Mouse (Mus musculus): Measurements from ENCODE around the gene Col9a3. TPM values are rescaled to one million over a fixed set of nuclear protein-coding genes. Genes with fewer than 3 reads are reported as not detected.

Gene Col9a3
- polyA plus RNA-seq (2015; fragmentation: Nextera tagmentation; extraction: Ambion mirVana): 8.8 and 9.8 TPM in 2 replicates

- Histone ChIP-seq H3K4me3 (replicated peaks) (peak within 1 kb of the TSS; percentile 38), H3K27ac (0 out of 2 replicates have a peak within 1 kb of the TSS, but pooled peaks have one; percentile 23), H3K9ac (peak within 1 kb of the TSS; percentile 35), H3K9me3 (replicated peaks) (no peaks in the 10 kb centered on the region), H3K27me3 (peaks cover 35% of the 10 kb centered on the region), H3K4me2 (peak within 1 kb of the TSS; percentile 68), H3K36me3 (peaks cover 38% of the 10 kb centered on the region), H3K4me1 (peaks cover 19% of the 10 kb centered on the region)
- 51% methylated on average over 4 of the region's 4 CpGs for WGBS
- ATAC-seq (replicated peaks; ENCODE audit: low FRiP score): no peak
These were observed at the start of gene Col9a3 for GRCm38 (mm10) chr2:180597490-180597889. Col9a3 (plus strand) TSS chr2:180597790.

DNA sequence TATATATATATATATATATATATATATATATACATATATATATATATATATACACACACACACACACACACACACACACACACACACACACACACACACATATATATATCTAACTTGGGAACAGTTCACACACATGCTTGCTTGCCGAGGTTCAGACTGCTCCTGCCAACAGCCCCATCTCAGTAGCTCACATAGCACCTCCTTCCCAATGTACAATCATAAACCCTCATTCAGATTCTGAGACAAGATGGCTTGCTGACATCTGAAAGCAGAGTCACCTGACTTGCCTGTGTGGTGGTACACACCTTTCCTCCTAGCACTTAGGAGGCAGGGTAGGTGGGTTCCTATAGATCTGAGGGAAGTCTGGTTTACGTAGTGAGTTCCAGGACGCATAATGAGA lies 45.2 kb upstream of the Col9a3 start:
- no peak overlapping the region for H3K4me3 ChIP-seq (replicated peaks)
- no peak overlapping the region for H3K9ac ChIP-seq
- WGBS: 89% methylated on average over 3 of the region's 3 CpGs
- no peaks in the 10 kb centered on the region for H3K27me3 ChIP-seq
- no peak for ATAC-seq (replicated peaks; ENCODE audit: low FRiP score)
- H3K27ac ChIP-seq: no peak overlapping the region
- no peaks in the 10 kb centered on the region for H3K36me3 ChIP-seq
- peaks cover 4% of the 10 kb centered on the region; the same call in 1 of the 2 replicates for H3K4me1 ChIP-seq
- H3K4me2 ChIP-seq: no peak overlapping the region
- no peaks in the 10 kb centered on the region for H3K9me3 ChIP-seq (replicated peaks)

- Histone ChIP-seq H3K4me1 (no peaks in the 10 kb centered on the region), H3K9ac (no peak overlapping the region), H3K4me2 (no peak overlapping the region), H3K4me3 (replicated peaks) (no peak overlapping the region), H3K27ac (no peak overlapping the region), H3K36me3 (no peaks in the 10 kb centered on the region), H3K27me3 (no peaks in the 10 kb centered on the region), H3K9me3 (replicated peaks) (no peaks in the 10 kb centered on the region)
- WGBS: 52% methylated on average over 3 of the region's 3 CpGs
- no peak for ATAC-seq (replicated peaks; ENCODE audit: low FRiP score)
These were observed 42.4 kb upstream of the Col9a3 start for GRCm38 (mm10) chr2:180555219-180555618.

GRCm38 (mm10) chr2:180556470-180556869 lies 41.1 kb upstream of the Col9a3 start:
- Histone ChIP-seq H3K4me1 (0 out of 2 replicates have a peak, but pooled peaks cover under 1% of the 10 kb centered on the region), H3K4me3 (replicated peaks) (no peak overlapping the region), H3K27me3 (no peaks in the 10 kb centered on the region), H3K9me3 (replicated peaks) (no peaks in the 10 kb centered on the region), H3K9ac (no peak overlapping the region), H3K27ac (no peak overlapping the region), H3K36me3 (no peaks in the 10 kb centered on the region), H3K4me2 (no peak overlapping the region)
- 56% methylated on average over 3 of the region's 3 CpGs for WGBS
- ATAC-seq (replicated peaks; ENCODE audit: low FRiP score): no peak

- Histone ChIP-seq H3K9ac (no peak overlapping the region), H3K27ac (no peak overlapping the region), H3K4me2 (no peak overlapping the region), H3K4me3 (replicated peaks) (no peak overlapping the region), H3K27me3 (no peaks in the 10 kb centered on the region), H3K36me3 (no peaks in the 10 kb centered on the region), H3K4me1 (peaks cover 16% of the 10 kb centered on the region), H3K9me3 (replicated peaks) (no peaks in the 10 kb centered on the region)
- no peak for ATAC-seq (replicated peaks; ENCODE audit: low FRiP score)
- 55% methylated on average over 5 of the region's 5 CpGs for WGBS
These were observed 37.3 kb upstream of the Col9a3 start for GRCm38 (mm10) chr2:180560245-180560644.

DNA sequence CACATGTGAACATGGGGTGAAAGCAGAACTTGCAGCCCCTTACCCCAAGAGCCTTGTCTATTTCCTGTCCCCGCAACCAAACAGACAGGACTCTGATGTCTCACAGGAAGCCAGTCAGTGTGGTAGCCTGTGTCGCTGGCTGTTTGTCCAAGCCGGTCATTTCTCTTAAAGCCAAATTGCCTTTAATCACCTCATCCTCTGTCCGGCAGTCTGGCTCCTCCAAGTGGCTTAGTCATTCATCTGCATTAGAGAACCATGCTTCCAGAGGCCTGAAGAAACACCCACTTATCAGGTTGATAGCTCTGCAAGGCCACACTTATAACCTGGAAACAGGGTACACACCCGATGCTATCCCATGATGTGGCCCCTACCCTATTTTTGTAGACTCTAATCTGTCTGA lies 35.4 kb upstream of the Col9a3 start:
- Histone ChIP-seq H3K36me3 (no peaks in the 10 kb centered on the region), H3K9ac (no peak overlapping the region), H3K9me3 (replicated peaks) (no peaks in the 10 kb centered on the region), H3K4me2 (no peak overlapping the region), H3K27ac (no peak overlapping the region), H3K4me1 (peaks cover 16% of the 10 kb centered on the region), H3K4me3 (replicated peaks) (no peak overlapping the region), H3K27me3 (no peaks in the 10 kb centered on the region)
- 31% methylated on average over 5 of the region's 5 CpGs for WGBS
- no peak for ATAC-seq (replicated peaks; ENCODE audit: low FRiP score)

DNA sequence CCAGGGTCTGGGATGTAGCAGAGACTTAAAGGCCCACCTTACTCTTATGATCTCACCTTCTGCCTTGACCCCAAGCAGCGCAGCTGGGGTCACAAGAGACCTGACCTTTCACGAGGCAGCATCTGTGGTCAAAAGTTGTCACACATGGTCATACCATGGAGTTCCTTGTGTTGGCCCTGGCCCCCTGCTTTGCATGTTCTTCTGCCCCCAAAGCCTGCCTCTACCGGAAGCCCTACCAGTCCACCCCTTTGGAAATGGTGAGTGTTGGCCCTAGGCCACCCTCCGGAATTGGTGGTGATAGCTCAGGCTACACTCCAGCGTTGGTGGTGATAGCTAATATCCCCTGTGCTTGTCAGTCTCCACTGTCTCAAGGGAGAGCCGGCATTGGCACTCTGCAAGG lies 34.3 kb upstream of the Col9a3 start:
- H3K36me3 ChIP-seq: no peaks in the 10 kb centered on the region
- WGBS: 47% methylated on average over 6 of the region's 6 CpGs
- H3K4me3 ChIP-seq (replicated peaks): no peak overlapping the region
- no peak overlapping the region for H3K4me2 ChIP-seq
- no peak overlapping the region for H3K9ac ChIP-seq
- peak overlapping the region; percentile 27; the same call in 1 of the 2 replicates for H3K27ac ChIP-seq
- H3K27me3 ChIP-seq: no peaks in the 10 kb centered on the region
- ATAC-seq (replicated peaks; ENCODE audit: low FRiP score): no peak
- peaks cover 18% of the 10 kb centered on the region for H3K4me1 ChIP-seq
- H3K9me3 ChIP-seq (replicated peaks): no peaks in the 10 kb centered on the region

DNA sequence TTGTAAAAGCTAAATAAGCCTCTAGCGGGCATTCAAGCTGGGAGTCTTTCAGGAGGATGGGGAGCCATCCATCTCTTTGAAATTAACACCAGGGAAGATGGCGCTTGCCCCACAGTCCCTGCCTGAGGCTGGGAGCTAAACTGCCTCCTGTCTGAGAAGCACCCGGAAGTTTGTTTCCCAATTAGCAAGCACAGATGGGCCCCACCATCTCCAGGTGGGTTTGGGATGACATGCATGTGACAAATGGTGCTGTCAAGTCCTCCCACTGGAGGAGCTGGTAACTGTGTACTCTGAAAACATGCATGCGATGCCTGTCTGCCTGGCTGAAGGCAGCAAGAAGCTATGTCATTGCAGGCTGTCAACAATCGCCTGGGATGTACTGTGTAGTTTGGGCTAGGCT lies 33.7 kb upstream of the Col9a3 start:
- H3K27ac ChIP-seq: peak overlapping the region; percentile 27; the same call in 1 of the 2 replicates
- H3K9ac ChIP-seq: no peak overlapping the region
- WGBS: 16% methylated on average over 5 of the region's 5 CpGs
- no peaks in the 10 kb centered on the region for H3K27me3 ChIP-seq
- H3K4me1 ChIP-seq: peaks cover 23% of the 10 kb centered on the region
- no peaks in the 10 kb centered on the region for H3K9me3 ChIP-seq (replicated peaks)
- no peak for ATAC-seq (replicated peaks; ENCODE audit: low FRiP score)
- H3K4me3 ChIP-seq (replicated peaks): no peak overlapping the region
- no peak overlapping the region for H3K4me2 ChIP-seq
- no peaks in the 10 kb centered on the region for H3K36me3 ChIP-seq

DNA sequence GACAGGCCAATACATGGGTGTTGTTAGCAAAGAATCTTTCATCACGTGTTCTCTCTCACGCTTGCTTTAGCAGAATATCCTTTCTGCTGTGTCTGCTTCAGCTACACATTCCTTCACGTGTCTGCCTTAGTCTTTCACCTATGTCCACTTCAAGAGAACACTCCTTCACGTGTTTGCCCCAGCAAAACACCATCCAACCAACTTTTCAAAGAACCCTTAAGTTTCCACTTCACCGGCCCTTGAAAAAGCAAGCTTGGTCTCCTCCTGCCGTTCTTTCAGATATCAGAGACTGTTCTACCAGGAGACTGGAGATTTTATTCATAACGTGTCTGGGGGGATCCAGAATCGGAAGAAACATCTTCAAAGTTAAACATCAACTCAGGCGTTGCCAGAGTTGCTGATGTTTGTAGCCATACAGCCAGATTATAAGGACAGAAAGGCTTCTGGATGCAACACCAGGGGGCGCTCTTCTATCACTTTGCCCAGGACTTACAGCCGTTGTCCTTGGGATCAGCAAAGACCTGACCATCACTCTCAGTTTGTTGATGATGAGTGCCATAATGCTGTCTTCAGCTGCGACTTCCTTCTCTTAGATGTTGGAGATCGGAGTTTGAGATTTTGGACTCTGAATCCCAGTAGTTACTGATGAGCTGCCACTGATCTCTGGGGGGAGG lies 31.2 kb upstream of the Col9a3 start:
- WGBS: 40% methylated on average over 13 of the region's 13 CpGs
- ATAC-seq (replicated peaks; ENCODE audit: low FRiP score): no peak

DNA sequence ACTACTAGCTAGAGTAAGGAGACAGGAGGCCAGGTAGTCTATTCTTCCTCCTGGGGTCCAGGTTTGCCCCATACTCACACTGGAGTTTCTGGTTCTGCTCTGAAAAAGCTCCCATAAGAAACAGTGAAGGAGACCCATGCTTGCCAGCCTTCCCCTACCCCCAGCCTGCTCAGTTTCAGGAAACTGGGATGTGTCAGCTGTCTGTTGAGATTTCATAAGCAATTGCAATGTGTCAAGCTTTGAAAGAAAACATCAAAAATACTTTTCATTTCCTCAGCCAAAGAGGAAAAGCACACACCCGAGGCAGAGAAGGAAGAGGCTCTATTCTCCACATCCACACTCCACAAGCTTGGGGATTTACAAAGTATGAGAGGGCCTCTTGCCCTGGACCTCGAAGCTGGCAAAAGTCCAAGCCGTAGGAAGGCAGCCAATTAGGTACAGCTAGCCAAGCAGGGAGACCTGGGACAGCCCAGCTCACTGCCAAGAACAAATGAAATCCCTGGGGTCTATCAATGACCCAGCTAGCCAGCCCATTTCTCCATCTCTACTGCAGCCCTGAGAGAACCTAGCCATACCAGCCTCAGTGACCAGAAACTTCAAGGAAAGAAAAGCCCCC lies 28.5 kb upstream of the Col9a3 start:
- Histone ChIP-seq H3K9me3 (replicated peaks) (no peaks in the 10 kb centered on the region), H3K4me1 (peaks cover 23% of the 10 kb centered on the region), H3K4me3 (replicated peaks) (no peak overlapping the region), H3K27ac (peak overlapping the region; percentile 85), H3K36me3 (no peaks in the 10 kb centered on the region), H3K4me2 (no peak overlapping the region), H3K9ac (no peak overlapping the region), H3K27me3 (no peaks in the 10 kb centered on the region)
- 23% methylated on average over 3 of the region's 3 CpGs for WGBS
- peak; percentile 44 for ATAC-seq (replicated peaks; ENCODE audit: low FRiP score)

More for the DNA sequence above, 31.2 kb upstream of the Col9a3 start:
- Histone ChIP-seq H3K4me3 (replicated peaks) (no peak overlapping the region), H3K36me3 (no peaks in the 10 kb centered on the region), H3K9ac (no peak overlapping the region), H3K4me2 (no peak overlapping the region), H3K4me1 (peaks cover 36% of the 10 kb centered on the region), H3K27ac (no peak overlapping the region), H3K9me3 (replicated peaks) (no peaks in the 10 kb centered on the region), H3K27me3 (no peaks in the 10 kb centered on the region)

DNA sequence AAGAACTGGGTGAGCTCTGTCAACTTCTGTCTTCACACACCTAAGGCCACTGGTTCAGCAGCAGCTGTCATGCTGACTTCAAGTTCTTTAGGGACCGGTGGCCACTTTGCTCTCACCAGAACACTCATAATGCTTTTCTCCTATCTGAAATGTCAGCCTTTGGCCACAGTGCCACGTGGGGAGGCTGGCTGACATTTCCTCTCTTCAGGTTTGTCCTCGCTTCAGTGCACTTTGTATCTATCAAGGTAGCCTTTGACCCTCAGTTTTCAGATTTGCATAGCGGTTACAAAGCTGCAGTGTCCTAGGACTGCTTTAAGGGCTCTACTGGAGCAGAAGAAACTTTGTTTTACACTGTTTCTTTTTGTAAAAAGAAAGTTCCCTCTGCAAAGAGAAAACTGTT lies 21.1 kb upstream of the Col9a3 start:
- 47% methylated on average over 4 of the region's 4 CpGs for WGBS
- ATAC-seq (replicated peaks; ENCODE audit: low FRiP score): no peak
- no peak overlapping the region for H3K4me2 ChIP-seq

GRCm38 (mm10) chr2:180578686-180579085 lies 18.9 kb upstream of the Col9a3 start:
- Histone ChIP-seq H3K4me3 (replicated peaks) (no peak overlapping the region), H3K9me3 (replicated peaks) (no peaks in the 10 kb centered on the region), H3K9ac (no peak overlapping the region), H3K36me3 (no peaks in the 10 kb centered on the region), H3K4me2 (no peak overlapping the region), H3K4me1 (peaks cover 18% of the 10 kb centered on the region), H3K27ac (no peak overlapping the region), H3K27me3 (peaks cover 4% of the 10 kb centered on the region; the same call in 1 of the 2 replicates)
- WGBS: 6% methylated on average over 3 of the region's 3 CpGs
- ATAC-seq (replicated peaks; ENCODE audit: low FRiP score): no peak

More for the DNA sequence above, 21.1 kb upstream of the Col9a3 start:
- H3K36me3 ChIP-seq: no peaks in the 10 kb centered on the region
- H3K9me3 ChIP-seq (replicated peaks): no peaks in the 10 kb centered on the region
- peaks cover 9% of the 10 kb centered on the region; the same call in 1 of the 2 replicates for H3K4me1 ChIP-seq
- H3K27ac ChIP-seq: peak overlapping the region; percentile 5; the same call in 1 of the 2 replicates
- H3K9ac ChIP-seq: no peak overlapping the region
- H3K4me3 ChIP-seq (replicated peaks): no peak overlapping the region
- H3K27me3 ChIP-seq: peaks cover 4% of the 10 kb centered on the region; the same call in 1 of the 2 replicates
